Mouse (Mus musculus): ENCODE results near the gene Cacna1e.

Cacna1e gene

DNA sequence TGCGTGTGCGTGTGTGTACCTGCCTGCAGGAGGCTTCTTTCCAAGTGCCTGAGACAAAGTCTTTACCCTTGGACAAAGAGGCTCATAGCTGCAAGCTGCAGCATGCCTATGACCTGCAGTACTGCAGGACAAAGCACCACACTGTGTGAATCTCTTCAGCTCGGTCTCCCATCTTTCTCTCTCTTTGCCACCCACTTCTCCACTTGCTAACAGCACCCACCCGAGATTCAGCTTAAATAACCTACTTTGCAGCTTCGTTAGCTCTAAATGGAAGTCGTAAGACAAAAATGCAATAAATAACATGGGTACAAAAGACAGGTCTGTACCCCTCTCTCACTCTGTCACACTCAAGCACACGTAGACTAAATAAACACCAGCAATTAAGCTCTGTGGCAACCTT is 268.5 kb downstream of the Cacna1e start:
- DNase-seq = no peak

DNA sequence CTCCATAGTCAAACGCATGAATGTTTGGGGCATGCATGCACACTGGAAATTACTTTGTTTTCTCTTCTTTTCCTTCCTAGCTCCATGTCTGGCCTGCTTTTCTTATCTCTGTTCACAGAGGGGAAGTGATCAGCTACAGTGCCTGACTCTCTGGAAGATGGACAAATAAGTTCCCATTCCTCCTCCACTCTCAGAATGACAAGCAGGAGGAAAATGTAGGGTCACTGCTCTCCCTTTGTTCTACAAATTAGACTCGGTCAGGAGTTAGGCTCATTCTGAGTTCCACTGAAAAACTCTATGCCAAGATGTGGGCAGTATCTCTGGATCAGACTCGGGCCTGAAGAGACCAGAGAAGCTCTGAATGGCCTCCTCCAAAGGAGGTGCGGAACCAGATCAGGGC is 275.8 kb downstream of the Cacna1e start:
- DNase-seq = no peak

DNA sequence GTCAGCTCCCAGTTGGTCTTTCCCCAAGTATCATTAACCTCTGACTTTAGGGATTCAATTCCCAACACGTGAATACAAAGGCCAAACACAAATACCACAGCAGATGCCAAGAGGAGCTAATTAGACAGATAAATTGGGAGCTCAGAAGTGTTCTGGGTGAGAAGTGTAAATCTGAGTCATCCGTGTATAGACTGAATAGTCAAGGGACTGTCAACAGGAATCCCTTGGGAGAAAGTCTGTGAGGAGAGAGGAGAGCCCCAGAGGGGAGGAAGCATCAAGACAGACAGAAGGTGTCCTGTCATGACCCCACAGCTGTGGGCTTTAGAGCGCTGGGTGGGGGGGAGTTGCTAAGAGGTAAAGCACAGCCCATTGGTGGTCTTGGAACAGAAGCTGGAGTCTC is 276.9 kb downstream of the Cacna1e start:
- no peak for DNase-seq

DNA sequence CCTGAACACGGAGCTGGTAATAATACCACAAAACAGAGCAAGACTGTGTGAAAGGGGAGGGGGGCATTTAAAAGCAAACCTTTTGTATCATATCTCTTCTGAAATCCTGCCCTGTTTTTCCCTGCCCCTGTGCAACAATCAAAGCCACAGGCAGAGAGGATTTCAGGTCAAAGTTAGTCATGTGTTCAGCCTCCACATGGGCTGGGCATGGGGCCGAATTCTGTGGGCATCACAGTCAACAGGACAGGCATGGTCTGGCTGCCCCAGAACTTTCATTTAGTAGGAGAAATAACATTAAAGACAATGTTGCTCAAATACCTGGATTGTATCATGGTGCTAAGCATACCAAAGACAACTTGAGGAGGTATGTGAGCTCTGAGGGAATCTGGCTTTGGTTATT is 278.7 kb downstream of the Cacna1e start:
- no peak for DNase-seq

DNA sequence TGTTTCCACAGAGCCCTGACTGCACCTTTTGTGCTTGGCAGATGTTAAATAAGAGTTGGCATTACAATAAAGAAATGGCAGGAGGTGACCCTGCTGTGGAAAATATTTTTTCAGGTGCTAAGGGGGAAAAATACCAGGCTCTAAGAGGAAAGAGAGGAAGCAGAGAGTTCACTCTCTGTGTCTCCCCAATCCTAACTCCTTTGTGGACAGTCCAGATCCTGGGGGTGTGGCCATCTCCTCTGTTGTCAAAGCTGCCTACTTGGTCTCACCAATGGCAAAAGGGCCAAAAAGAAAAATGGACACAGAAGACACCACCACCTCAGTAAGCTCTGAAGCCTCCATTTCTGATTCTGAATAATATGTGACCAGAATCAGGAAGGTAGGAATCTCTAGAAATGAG is 280.5 kb downstream of the Cacna1e start:
- no peak for DNase-seq

DNA sequence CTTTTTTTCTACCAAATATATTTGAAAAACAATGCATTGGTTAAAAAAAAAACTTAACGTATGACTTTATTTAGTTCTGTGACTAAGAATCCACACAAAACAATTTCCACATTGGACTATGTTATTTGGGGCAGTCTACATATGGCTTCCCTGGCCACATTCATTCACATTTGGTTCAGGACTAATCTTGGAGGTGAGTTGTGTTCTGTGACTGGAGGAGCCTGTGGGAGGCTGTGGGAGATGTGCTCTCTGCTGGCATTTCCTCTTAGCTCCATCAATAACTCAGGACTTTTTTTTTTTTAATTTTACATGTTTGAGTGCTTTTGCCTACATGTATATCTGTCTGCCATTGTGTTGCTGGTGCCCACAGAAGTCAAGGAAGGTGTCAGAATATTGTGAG is 281.8 kb downstream of the Cacna1e start:
- DNase-seq = no peak

DNA sequence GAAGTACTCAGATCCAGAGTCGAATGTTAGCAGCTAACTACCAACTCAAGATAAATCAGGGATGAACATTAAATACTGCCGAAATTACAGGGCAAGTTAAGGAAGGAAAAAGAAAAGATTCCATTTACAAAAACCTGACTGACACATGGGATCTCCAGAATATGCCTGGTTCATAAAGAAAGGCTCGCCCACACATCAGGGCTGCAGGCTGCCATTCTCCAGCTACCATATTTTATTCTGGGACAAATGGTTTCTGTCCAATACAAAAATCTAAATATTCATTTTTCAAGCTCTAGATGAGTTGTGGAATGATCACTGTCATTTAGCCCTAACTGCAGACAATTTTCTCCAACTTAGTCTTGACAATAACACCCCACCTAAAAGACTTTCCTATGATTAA is 301.8 kb downstream of the Cacna1e start:
- no peak for DNase-seq

DNA sequence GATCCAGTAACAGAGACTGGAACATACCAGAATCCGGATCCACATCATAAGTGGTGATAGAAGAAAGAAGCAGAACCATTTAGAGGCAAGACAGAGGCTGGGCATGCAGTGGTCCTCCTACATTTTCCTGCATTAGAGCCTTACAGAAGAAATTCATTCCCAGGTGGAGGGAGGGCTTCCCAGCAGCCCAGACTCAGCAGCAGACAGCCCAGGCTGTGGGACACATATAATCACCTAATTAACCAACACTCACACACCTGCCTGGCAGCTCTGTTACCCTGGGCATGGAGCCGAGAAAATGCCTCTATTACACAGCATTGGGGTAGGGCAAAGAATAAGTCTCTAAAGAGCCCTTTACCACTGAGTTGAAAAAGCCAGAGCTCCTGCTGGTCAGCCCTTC is 304.4 kb downstream of the Cacna1e start:
- DNase-seq = no peak

DNA sequence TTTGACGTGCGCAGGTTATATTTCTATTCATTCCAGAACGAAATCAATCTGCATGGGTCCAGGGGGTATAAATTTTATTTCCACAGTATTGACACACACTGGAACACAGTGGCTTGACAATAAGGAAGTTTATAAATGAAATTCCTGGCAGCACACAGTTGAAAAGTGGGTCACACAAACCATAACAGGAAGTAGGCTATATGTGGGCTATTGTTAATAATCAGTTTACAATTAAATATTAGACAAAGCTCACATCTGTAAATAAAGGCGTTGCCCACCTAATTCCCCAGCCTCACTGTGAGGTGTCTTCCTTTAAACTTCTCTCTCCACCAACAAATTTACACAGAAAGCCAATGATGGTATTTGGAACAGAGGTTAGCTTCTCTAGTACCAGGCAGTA is 305.6 kb downstream of the Cacna1e start:
- DNase-seq = no peak

DNA sequence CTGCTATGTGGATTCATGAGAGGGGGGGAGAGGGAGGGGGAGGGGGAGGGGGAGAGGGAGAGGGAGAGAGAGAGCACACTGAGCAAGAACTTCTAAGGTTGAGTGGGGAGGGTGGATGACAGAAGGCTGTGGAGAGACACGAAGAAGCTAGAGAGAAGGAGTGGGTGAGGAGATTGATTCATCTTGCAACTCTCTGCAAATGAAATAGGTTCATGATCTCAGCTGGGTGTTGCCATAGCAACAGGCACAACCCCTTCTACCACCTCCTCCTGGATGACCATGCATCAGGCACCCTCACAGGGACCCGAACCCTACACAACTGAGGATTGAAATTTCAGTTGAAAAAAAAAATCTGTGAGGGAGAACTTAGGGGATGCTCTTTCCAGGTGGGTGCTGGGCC is 307.9 kb downstream of the Cacna1e start:
- no peak for DNase-seq

DNA sequence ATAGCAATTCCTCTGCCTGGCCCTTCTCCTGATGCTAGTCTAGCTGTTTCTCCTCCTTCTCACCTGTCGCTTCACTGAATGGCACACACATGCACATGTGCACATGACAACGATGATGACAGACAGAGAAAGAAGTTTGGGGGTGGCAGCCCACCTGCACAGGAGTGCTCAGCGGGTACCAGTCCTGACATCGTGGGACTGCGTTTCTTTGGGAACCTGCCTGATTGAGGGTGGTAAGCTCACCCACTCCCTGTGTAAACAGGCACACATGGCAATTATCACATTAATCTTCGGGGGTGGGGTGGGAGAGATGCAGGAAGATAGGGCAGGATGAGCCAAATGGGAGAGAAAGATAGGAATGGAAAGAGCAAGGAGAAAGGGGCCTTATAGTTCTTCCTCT is 318.3 kb downstream of the Cacna1e start:
- no peak for DNase-seq

DNA sequence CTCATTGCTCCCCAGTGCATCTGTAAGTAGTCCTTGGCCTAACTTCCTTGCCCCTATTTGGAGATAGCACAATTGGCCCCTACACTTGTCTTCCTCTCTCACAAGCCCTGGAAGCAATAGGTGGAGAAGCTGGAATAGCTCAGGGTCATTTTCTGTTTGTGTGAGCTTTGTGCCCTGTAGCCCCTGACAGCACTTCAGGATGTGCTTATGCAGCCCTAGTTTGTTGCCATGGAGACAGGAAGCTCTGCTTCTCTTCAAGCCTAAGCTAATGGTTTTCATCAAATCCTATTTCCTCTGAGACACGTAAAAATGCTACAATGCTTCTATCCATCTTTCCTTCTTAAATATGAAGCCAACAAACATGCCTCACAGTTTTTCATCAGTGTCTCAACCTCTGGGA is 328.5 kb downstream of the Cacna1e start:
- DNase-seq = no peak

DNA sequence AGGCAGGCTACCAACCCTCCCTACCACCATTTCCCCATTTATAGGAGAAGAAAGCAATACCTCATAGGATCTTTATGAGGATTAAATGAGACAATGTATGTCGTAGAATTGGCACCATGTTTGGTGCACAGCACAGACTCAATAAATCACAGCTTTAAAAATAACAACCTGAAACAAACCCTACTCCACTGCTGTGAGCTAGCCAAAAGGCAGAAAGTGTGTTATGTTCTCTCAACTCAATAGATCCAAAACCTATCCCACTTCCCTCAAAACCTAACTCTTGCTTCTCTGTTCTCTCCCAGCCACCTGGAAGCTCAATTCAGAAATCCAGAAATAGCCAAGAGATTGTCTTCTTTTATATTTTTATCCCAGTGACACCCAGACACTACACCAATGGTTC is 331.2 kb downstream of the Cacna1e start:
- no peak for DNase-seq

DNA sequence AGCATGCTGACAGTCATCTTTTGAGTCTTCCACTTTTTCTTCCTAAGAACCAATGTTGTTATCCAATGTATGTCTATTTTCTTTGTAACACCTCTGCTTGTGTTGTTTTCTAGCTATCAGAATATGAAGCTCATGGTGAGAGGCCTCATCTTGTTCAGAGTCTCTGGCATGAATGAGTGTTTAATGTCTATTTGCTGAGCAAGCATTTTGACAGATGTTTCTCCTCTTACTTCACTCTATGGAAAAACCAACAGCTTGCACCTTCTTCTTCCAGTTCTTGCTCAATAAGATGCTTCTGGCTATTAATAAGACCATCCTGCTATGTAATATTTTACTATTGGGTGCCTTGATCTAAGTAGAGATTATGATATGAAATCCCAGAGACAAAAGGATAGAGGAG is 346.9 kb downstream of the Cacna1e start:
- DNase-seq = no peak

DNA sequence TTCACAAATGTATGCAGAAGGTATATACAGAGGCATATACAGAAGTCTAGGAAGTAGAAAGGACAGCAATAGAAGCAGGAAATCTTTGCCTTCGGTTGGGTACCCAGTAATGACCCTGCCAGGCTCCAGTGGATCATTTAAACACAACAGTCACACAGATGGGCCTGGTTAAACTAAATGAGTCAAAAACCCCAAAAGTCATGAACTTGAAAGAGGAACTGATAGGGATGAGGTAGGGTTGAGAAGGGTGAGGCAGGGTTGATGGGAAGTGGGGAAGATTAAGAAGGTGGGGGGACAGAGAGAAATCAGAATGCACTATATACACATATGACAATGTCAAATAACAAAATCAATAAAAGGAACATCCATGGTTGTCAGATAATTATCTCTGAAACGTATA is 347.5 kb downstream of the Cacna1e start:
- DNase-seq = no peak

DNA sequence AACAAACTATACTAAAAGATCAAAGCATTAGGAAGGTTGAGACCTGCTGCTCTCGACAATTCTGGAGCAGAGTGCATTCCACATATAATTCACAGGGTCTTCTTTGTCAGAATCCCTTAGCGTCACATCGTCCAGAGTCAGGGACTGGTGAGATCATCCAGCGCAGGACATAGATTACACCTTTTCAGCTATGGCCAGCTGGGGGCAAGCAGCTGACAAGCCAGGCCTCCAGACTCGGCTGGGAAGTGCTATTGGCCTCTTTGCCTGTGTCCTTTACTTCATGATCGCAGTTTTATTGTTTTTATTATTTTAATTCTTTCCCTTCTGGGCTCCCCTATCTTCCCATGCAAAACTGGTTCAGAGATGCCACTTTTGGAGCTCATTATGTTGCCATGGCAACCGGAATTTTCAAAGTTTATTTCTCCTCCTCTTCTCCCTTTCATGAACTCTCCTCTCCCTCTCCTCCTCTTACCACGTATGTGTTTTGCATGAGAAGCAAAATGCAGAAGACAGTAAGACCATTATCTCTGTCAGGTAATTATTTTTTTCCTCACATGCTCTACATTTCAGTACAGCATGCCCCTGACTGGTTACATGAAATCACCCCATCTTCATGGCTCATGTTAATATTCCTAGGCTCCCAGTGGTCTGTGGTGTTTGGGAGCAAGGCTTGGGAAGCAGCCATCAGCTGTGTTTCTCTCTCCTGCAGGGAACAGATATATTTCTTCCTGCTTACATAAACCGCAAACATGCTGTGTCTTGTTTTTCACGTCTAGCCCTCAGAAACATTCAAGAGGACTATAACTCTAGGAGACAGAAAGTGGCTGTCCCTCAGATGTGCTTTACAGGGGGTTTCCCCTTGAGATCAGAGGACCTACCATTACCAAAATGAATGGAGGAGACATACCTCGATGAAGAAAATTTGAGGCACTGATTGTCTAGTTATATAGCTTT is 351.0 kb downstream of the Cacna1e start:
- no peak for DNase-seq

DNA sequence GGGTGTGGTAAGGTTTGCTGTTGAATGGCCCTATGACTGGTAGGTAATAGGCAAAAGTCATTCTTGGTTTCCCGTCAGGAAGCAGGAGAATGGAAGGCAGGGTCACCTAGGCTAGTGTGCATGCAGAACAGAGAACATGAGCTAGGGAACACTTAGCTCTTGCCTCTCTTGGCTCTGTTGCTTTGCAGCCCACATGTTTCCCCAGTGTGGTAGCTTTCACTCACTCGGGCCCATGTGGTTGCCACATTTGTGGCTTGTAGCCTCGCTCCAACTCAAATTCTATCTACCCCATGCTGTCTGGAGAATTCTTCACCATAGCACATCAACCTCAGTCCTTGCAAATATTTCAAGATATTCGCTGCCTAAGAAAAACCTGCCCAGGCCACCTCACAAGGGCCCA is 354.6 kb downstream of the Cacna1e start:
- DNase-seq = no peak

DNA sequence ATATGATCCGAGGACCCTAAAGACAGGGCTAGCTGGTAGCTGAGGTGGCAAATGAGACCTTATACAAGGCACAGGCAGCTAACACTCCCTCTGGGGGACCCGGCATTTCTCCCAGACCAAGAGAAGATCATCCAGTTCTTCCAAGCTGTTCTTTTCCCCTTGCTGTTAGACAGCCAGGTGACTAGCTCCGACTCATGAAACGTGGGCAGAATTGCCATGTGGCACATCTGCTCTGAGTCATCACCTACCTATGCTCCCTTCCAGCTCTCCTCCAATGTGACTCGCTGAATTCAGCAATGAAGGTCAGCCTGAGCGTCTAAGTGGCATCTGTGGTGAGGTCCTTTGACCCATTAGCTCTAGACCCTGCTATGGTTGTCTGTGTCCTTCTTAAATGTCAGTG is 355.5 kb downstream of the Cacna1e start:
- no peak for DNase-seq

DNA sequence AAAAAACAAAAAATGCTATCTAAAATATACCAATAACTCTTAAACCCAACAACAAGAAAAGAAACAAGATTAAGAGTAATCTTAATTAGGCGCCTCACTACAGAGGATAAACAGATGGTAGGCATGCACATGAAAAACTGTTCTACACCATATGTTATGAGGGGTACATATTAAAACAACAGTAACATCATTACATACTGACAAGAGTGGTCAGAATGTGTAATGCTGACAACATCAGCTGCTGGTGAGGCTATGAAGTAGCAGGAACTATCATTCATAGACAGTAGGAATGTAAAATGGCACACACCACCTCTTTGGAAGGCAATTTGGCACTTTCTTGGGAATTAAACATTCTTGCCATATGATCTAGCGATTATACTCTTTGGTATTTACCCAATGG is 363.6 kb downstream of the Cacna1e start:
- DNase-seq = no peak

DNA sequence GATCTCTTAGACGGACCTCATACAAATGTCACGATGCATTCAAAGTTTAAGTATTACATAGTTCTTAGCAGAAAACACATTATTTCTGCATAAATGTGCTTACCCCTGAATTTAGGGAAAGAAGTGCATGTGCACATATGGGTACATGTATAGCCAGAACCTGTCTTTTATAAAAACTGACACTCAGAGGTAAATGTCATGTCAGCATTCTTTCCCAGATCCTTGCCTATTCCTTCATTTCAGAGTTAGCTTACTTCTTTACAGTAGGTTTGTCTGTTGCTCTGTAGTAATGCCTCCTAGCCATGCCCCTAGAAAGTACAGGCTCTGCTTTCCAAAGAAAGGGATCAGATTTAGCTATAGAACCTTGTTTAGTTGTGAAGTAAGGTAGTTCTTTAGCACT is 369.0 kb downstream of the Cacna1e start:
- DNase-seq = no peak

DNA sequence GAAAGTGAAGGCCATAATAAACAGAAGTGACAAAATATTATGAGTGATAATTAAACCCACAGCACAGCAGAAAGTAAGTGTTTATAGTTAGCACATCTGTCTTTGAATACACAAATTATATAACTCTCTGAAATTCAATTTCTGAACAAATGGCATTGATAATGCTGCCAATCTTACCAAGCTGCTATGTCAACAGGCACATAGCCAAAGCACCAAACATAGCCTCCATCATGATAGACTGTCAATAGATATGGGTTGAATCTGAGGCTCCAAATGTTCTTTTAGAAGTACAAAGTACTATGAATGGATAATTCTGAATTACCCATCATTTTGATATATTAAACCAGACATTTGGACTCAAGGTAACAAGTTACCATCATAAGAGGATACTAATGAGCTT is 372.6 kb downstream of the Cacna1e start:
- DNase-seq = no peak

DNA sequence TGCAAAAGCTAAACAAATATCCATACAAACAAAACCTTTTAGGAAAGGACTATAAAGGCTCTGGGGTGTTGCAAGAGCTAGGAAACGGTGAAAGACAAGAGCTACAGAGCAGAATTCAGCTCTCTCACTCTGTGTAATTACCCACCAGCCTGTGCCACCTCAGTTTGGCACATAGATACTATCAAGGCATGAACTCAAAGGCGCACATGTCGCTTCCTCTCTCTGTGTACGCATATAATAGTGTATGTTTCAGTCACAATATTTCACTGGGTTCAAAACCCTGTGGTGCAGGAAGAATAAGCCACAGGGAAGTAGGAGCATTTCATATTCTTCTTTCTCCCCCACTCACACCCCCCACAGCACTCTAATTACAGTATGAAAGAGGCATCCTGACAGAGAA is 380.3 kb downstream of the Cacna1e start:
- no peak for DNase-seq

DNA sequence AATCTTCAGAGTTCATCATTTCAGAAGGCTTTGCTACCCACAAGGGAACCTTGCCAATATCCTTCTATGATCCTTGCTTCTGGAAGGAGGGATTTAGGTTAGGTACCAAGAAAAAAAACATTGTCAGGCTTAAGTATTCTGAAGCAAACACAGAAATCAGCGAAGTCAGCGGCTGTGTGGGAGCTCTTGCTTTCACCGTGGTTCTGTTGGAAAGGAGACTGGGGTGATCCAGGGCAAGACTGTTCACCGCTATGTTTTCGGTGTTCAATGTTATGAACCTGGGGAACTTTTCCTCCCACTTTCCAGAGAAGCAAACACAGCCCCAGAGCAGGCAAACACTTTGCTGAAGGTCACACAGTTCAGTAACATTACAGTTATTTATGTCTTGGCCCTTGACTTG is 383.4 kb downstream of the Cacna1e start:
- no peak for DNase-seq

DNA sequence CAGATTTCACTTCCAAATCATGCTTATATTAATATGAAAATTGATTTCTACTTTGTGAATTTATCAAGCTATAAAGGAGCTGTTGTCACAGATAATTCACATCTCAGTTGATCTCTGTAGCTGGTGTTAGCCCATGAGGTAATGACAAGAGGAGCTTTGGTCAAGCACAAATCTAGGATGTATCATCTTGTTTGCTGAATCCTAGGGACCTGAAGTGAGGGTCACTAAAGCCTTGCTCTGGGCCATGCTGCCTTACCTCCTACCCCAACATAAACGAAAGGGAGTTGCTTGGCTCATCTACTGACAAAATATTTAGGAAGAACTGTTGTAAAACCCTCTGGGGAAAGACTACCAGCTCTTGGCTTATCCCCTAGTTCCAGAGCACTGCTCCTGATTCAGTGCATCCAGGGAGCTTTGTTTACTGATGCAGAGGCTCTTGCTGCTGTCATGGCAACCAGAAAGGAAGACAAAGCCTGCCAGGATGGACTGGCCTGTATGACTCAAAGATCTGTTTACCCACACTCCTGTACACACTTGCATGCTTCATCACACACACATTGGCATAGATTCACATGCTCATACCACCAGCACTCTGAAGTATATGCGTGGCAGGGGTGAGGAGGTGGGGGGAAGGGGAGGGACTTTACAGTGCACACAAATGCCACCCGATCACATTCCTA is 384.0 kb downstream of the Cacna1e start:
- no peak for DNase-seq

DNA sequence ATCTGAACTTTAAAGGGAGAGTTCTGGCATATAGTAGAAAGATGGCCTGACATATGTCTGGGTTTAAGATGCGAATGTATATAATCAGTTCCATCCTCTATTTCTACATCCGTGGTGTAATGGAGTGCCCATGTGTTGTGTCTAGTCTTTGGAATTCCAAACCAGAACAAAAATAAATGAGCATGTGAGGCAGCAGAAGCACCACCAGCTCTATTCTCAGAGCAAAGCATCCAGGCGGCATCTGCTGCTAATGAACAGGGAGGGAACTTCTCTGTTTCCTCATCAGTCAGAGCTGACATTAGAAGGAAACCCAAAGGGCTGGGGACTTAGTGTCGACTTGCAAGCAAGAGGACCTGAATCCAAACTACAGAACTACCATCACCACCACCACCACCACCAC is 385.5 kb downstream of the Cacna1e start:
- no peak for DNase-seq
